Mouse (Mus musculus) heart, postnatal 25 days (tissue): ENCODE measurements around the gene Sap18. TPM values are rescaled to one million over a fixed set of nuclear protein-coding genes. Genes with fewer than 3 reads are reported as not detected.
"Not testable (repeated sequence)": the region's sequence is repeated elsewhere in the genome, so short reads cannot be mapped to it uniquely, and the experiment has no call there.

ENCODE experiments used
- DNase-seq: peaks from one replicate; pipeline ENCODE4 v3.0.0; 2022; ENCODE audit warnings: low spot score
- intact Hi-C: fragments of 180-260 bp; cut with DNase I; formaldehyde crosslinking; loops from one replicate; pipeline ENCODE4 v1.15.1; 2025
- total RNA-seq, 2 experiments: library from RNA; stranded (reverse); gene quantifications; 2 replicates each; pipeline ENCODE4 v1.2.3; 2021

Gene Sap18
- 10 to 100 TPM; 61.2 to 74.8 TPM for total RNA-seq

- intact Hi-C loops = loop anchor here (2.0 to 10.0 kb wide), 2 partner anchors 53 to 113 kb away; no protein-coding TSS in a partner anchor
- peak; percentile 97 for DNase-seq
These were observed at the start of gene Sap18 for GRCm38 (mm10) chr14:57797991-57798931. Gene Sap18 (plus strand): TSS chr14:57798180.

- intact Hi-C loops = no loop called here
These were observed 48.5 kb upstream of the Sap18 start for GRCm38 (mm10) chr14:57749501-57749900.

DNA sequence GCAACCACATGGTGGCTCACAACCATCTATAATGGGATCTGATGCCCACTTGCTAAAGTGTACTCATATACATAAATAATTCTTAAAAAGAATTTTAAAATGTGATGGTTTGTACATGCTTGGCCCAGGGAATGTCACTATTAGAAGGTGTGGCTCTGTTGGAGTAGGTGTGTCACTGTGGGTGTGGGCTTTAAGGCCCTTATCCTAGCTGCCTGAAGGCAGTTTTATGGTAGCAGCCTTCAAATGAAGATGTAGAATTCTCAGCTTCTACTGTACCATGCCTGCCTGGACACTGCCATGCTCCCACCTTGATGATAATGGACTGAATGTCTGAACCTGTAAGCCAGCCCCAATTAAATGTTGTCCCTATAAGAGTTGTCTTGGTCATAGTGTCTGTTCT is 47.0 kb upstream of the Sap18 start:
- intact Hi-C loops, DNase-seq: not testable (repeated sequence)

More at GRCm38 (mm10) chr14:57749501-57749900, 48.5 kb upstream of the Sap18 start:
- no peak for DNase-seq

DNA sequence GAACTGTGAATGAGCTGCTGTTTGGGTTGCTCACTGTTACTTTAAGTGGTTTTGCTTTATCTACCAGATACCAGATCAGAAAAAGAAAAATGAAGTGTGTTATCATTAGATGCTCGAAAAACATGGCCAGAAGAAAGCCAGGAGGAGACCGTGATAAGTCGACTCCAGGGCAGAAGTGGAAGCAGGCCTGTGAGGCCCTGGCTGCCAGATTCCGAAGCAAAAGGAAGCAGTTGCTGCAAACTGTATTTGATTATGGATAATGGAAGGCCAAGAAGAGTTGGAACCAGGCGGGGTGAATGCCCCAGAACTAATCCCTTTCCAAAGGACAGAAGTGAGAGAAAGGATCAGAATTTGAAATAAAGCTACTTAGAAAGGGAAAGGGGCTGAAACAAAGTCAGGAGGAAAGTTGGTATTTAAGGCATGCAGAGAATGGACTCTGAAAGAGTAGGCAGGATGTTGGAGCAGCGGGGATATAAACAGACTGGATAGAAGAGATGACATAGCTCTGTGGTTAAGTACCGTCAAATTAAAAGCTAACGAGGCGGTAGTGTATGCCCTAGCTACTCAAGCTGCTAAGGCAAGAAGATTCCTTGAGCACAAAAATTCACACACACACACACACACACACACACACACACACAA is 44.5 kb upstream of the Sap18 start:
- DNase-seq = no peak
- intact Hi-C loops = no loop called here

DNA sequence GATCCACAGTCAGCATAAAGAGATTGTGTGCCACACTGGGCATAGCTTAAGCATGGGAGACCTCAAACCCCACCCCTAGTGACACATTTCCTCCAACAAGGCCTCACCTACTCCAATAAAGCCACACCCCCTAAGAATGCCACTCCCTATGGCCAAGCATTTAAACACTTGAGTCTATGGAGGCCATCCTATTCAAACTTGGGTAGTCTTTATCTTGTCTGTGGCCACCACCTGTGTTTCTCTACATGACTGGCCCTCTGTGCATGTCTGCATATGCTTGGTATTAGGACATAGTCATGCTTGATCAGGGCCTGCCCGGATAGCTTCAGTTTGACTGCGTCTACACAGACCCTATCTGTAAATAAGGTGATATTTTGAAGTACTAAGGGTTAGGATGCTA is 42.3 kb upstream of the Sap18 start:
- intact Hi-C loops = no loop called here

GRCm38 (mm10) chr14:57756094-57756493 is 41.9 kb upstream of the Sap18 start:
- DNase-seq = no peak
- intact Hi-C loops = no loop called here

More for the DNA sequence above, 42.3 kb upstream of the Sap18 start:
- no peak for DNase-seq

DNA sequence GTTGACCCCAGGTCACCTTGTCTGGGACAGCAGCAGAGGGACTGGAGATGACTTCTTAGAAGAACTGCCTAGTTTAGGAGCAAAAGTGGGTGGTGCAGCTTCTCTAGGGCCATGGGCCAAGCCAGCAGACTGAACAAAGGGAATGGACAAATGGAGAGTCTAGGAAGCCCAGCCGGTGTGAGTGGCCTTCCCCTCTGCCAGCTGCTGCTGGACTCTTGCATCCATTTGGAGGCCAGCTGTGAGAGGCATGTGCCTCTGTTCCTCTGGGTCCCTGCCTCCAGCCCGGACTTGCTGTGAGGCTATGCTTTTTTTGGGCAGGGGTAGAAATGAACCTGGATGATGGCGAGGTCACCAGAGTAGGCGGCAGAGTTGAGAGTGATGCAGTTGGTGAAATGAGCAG is 39.7 kb upstream of the Sap18 start, which contains the start of gene Lats2:
TSS of gene Lats2 (minus strand) at position 152 of the 400 bp plus-strand sequence.
- intact Hi-C loops = no loop called here
- DNase-seq = no peak

GRCm38 (mm10) chr14:57760447-57761412 is 37.2 kb upstream of the Sap18 start:
- DNase-seq = no peak
- intact Hi-C loops = no loop called here

GRCm38 (mm10) chr14:57769102-57769501 is 28.9 kb upstream of the Sap18 start:
- intact Hi-C loops = no loop called here

GRCm38 (mm10) chr14:57772157-57772815 is 25.7 kb upstream of the Sap18 start:
- intact Hi-C loops = no loop called here
- no peak for DNase-seq

More at GRCm38 (mm10) chr14:57769102-57769501, 28.9 kb upstream of the Sap18 start:
- DNase-seq = no peak

DNA sequence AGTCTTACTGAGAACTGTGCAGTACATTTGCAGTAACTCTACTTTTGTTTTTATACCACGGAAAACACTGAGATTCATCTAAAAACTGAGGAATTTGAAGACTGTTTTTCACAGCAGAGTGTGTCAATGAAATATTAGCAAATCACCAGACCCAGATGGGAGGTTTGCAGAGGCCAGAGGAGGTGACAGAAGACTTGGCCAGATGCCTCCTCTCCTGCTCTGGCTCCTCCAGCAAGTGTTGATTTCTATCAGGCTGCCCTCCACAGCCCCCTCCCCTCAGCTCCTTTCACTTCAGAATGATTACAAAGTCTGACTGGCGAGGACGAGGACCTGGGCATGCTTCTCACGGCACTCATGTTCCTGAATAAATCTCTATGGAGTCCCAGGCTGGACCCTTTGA is 10.6 kb upstream of the Sap18 start:
- no peak for DNase-seq
- intact Hi-C loops = no loop called here

DNA sequence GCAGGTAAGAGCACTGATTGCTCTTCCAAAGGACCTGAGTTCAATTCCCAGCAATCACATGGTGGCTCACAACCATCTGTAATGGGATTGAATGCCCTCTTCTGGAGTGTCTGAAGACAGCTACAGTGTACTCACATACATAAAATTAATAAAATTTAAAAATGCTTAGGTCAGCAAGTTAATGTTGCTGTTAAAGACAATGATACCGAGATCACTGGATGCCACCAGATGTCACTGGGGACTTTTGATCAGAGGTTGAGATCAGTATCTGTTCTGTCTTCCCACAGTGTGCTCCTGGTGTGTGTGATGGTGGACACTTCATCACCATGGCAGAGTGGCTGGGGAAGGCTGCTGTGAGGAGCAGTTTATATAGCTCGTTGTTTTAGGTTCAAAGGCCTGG is 8.7 kb upstream of the Sap18 start:
- DNase-seq = no peak
- intact Hi-C loops = no loop called here

GRCm38 (mm10) chr14:57789759-57790158 is 8.2 kb upstream of the Sap18 start:
- intact Hi-C loops = loop anchor here (10.0 kb wide), 1 partner anchor 105 kb away; no protein-coding TSS in a partner anchor
- no peak for DNase-seq

DNA sequence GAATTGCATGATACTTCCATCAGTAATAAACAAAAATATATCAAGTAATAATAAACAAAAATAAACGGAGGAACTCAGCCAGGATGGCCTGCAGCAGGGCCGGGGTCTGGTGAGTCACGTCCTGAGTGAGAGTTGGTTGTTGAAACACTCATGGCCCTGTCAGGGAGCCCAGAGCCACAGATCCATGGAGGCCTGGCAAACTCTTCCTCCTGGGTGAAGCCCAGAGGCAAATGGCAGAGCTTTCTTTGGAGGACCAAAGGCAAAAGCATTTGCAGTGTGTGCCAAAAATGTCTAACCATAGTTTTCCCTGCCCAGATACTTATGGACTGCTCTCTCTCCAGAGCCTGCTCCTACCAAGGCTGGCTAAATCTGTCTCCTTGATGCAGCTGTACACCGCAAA is 6.8 kb upstream of the Sap18 start:
- intact Hi-C loops = loop anchor here (10.0 kb wide), 1 partner anchor 106 kb away; no protein-coding TSS in a partner anchor
- no peak for DNase-seq

DNA sequence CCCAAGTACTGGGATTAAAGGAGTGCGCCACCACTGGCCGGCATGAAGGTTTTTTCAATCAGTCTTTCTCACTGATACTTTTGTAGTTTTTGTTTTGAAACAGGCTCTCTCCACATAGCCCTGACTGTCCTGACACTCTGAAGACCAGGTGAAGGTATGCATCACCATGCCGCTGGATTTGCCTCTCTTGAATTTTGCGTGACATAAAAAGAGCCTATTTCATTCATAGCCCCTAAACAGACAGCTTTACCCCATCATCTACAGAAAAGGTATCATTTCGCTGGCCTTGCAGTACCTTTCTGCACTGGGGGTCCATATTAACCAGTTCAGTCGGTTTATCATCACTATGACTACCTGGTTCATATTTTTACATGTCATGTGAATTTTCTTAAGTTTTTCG is 429 bp upstream of the Sap18 start:
- DNase-seq = no peak
- intact Hi-C loops = loop anchor here (10.0 kb wide), 1 partner anchor 113 kb away; no protein-coding TSS in a partner anchor

- DNase-seq = no peak
- intact Hi-C loops = no loop called here
These were observed 5.8 kb downstream of the Sap18 start for GRCm38 (mm10) chr14:57803731-57804130.

- DNase-seq = no peak
- intact Hi-C loops = no loop called here
These were observed 10.6 kb downstream of the Sap18 start for GRCm38 (mm10) chr14:57808558-57808957.

DNA sequence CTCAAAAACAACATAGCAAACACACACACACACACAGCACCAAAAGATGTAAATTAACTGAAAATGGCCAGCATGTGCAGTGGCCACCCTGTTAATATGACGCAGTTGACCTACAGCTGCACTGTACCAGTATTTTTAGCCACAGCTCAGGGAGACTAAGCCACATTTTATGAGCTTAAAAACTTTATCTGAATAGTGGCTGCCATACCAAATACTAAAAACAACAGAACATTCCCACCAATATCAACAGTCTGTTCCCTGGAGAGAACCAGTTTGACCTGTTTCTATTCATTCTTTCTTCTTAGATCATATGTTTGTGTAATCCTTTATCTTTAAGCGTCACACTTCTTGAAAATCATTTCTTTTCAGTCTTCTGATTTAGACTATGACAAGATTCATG is 12.9 kb downstream of the Sap18 start:
- DNase-seq = no peak
- intact Hi-C loops = no loop called here

GRCm38 (mm10) chr14:57811844-57812243 is 13.9 kb downstream of the Sap18 start:
- no peak for DNase-seq
- intact Hi-C loops = no loop called here
